Mouse (Mus musculus): Measurements from ENCODE around the gene Zfp296. TPM values are rescaled to one million over a fixed set of nuclear protein-coding genes. Genes with fewer than 3 reads are reported as not detected.

The Zfp296 gene
- polyA plus RNA-seq, 1 experiment = 3.3 TPM

DNA sequence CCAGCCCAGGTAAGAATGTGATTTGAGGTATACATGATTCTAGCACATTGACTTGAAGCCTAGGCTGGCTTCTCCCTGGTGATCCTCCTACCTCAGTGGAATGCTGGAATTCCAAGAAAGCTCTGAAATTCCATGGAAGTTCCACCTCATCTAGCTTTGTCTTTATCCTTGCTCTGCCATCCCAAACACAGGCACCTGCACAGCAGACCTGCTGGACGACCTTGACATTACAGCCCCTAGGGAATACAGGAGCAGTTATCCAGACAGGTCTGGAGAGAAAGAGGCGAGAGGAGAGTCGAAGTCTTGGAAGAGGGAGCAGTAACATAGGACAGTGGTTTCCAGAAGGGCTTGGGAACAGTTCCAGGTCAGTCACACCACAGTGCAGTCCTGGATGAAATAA, 7.4 kb upstream of the Zfp296 start:
- no peaks in the 10 kb centered on the region for H3K27me3 ChIP-seq (replicated peaks; ENCODE audit: control insufficient read depth, insufficient read depth, low read length)
- H3K4me3 ChIP-seq (ENCODE audit: insufficient read depth, low read depth, low read length) = no peak overlapping the region
- WGBS = 52% methylated on average over 3 of the region's 3 CpGs
- DNase-seq = no peak
- no peaks in the 10 kb centered on the region; the same call in 1 of the 2 replicates for H3K36me3 ChIP-seq (ENCODE audit: control insufficient read depth, insufficient read depth, low read length)
- TF ChIP-seq CTCF (conservative IDR thresholded peaks at IDR 0.05; ENCODE audit: insufficient read depth, insufficient read length, low read depth, low read length) (no peak), POLR2A (IDR thresholded peaks at IDR 0.05; ENCODE audit: low read depth, low read length) (no peak)
- H3K4me1 ChIP-seq (ENCODE audit: control insufficient read depth, insufficient read depth, low read length) = peaks cover 36% of the 10 kb centered on the region
- no peak overlapping the region for H3K27ac ChIP-seq (ENCODE audit: insufficient read depth, low read depth, low read length)

DNA sequence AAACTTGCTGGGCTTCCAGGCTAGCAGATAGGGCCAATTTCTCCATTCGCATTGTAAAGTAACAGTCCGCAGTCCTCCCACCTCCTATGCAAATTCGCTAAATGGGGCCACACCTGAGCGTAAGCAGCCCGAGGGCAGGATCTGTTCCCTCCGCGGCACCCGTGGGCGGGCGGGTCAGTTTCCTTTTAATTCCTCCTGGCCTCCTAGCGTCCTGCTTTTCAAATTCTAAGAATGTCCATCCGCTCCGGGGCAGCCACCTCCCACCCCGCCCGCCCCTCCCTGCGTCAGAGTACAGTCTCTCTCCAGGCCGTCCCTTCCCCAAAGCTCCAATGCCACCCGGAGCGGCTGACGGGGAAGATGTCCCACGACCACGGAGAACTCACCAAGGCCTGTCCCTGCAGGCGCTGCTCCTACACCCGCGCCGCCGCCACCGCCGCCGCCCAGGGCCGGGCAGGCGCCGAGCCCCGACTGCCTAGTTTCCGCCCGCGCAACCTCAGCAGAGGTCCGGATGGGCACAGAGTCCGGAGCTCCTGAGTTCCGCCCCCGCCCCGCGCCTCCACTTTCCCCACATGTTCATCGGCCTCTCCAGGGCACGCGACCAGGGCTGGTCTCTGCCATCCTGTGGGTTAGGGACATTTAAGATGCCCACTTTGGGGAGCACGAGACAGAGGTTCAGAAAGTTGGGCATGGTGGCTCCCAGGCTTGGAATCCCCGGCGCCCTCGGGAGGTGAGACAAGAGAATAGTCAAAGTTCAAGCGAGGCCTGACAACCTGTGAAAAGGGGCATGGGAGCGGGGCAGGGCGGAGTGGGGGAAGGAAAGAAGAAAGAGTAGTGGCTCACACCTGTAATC, 3.9 kb upstream of the Zfp296 start:
- Histone ChIP-seq H3K4me1 (ENCODE audit: control insufficient read depth, insufficient read depth, low read length) (peaks cover 25% of the 10 kb centered on the region), H3K27me3 (replicated peaks; ENCODE audit: control insufficient read depth, insufficient read depth, low read length) (no peaks in the 10 kb centered on the region), H3K4me3 (ENCODE audit: insufficient read depth, low read depth, low read length) (peak overlapping the region; percentile 92), H3K27ac (ENCODE audit: insufficient read depth, low read depth, low read length) (peak overlapping the region; percentile 93), H3K36me3 (ENCODE audit: control insufficient read depth, insufficient read depth, low read length) (no peaks in the 10 kb centered on the region; the same call in 1 of the 2 replicates)
- TF ChIP-seq CTCF (conservative IDR thresholded peaks at IDR 0.05; ENCODE audit: insufficient read depth, insufficient read length, low read depth, low read length) (no peak), POLR2A (IDR thresholded peaks at IDR 0.05; ENCODE audit: low read depth, low read length) (peak; percentile 76)
- peak; percentile 86 for DNase-seq
- under 1% methylated on average over 53 of the region's 53 CpGs for WGBS

DNA sequence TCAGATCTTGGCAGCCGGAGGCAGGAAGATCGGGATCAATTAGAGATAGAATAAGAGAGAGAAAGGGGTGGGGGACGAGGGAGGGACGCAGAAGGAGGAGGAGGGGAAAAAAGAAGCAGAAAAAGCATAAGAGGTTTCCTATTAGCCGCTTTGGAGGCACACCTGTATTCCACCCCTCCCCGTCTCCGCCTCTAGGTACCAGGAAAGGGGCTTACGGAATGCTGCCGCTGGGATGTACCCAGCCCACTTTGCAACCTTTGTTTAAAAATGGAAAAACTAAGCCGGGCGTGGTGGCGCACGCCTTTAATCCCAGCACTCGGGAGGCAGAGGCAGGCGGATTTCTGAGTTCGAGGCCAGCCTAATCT, 3.3 kb upstream of the Zfp296 start:
- Histone ChIP-seq H3K36me3 (ENCODE audit: control insufficient read depth, insufficient read depth, low read length) (no peaks in the 10 kb centered on the region; the same call in 1 of the 2 replicates), H3K27me3 (replicated peaks; ENCODE audit: control insufficient read depth, insufficient read depth, low read length) (no peaks in the 10 kb centered on the region), H3K4me3 (ENCODE audit: insufficient read depth, low read depth, low read length) (peak overlapping the region; percentile 92), H3K4me1 (ENCODE audit: control insufficient read depth, insufficient read depth, low read length) (peaks cover 25% of the 10 kb centered on the region), H3K27ac (ENCODE audit: insufficient read depth, low read depth, low read length) (peak overlapping the region; percentile 93)
- WGBS = 20% methylated on average over 16 of the region's 16 CpGs
- no peak for DNase-seq
- TF ChIP-seq POLR2A (IDR thresholded peaks at IDR 0.05; ENCODE audit: low read depth, low read length) = no peak

DNA sequence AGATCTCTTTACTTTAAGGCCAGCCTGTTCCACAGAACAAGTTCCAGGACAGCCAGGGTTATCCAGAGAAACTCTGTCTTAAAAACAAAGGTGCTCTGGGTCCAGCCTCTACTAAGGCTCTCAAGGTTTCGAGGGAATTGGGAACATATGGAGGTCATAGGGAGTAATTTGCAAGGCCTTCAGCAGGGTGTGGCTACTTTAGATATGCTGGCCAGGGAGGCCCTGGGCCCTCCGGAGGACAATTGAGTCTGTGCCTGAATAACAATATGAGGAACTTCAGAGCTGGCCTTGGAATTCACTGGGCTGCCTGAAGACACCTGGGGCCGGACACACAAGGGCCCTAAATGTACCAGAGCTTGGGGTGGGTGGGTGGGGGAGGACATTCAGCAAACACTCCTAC, 1.5 kb upstream of the Zfp296 start:
- no peaks in the 10 kb centered on the region for H3K27me3 ChIP-seq (replicated peaks; ENCODE audit: control insufficient read depth, insufficient read depth, low read length)
- 75% methylated on average over 3 of the region's 3 CpGs for WGBS
- TF ChIP-seq CTCF (conservative IDR thresholded peaks at IDR 0.05; ENCODE audit: insufficient read depth, insufficient read length, low read depth, low read length) (no peak), POLR2A (IDR thresholded peaks at IDR 0.05; ENCODE audit: low read depth, low read length) (no peak)
- H3K27ac ChIP-seq (ENCODE audit: insufficient read depth, low read depth, low read length) = no peak overlapping the region
- no peaks in the 10 kb centered on the region for H3K36me3 ChIP-seq (ENCODE audit: control insufficient read depth, insufficient read depth, low read length)
- no peak overlapping the region for H3K4me3 ChIP-seq (ENCODE audit: insufficient read depth, low read depth, low read length)
- DNase-seq = no peak
- H3K4me1 ChIP-seq (ENCODE audit: control insufficient read depth, insufficient read depth, low read length) = peaks cover 14% of the 10 kb centered on the region

DNA sequence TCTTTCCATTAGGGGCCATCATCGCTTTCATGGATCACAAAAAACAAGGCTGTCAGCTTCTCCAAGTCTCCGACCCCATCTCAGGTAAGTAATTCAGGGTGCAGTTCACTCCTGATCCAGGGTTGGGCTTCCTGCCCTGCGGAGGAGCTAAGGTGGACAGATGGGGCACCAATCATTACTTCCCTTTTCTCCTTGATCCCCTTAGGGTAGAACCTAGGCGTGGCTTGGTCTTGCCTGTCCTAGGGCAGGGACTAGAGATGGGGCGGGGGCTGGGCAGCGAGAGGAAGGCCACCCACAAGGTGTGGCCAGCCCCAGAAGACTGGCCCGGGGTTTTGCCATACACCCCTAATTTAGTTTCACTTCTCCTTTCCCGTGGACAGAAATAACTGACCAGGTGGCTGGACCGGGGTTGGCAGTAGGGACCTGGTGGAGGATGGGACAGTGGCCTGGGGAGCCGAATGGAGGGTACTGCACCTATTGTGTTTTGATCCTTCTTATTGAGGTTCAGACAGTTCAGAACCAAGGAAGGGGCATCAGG, 859 bp downstream of the Zfp296 start:
- TF ChIP-seq POLR2A (IDR thresholded peaks at IDR 0.05; ENCODE audit: low read depth, low read length) (no peak), CTCF (conservative IDR thresholded peaks at IDR 0.05; ENCODE audit: insufficient read depth, insufficient read length, low read depth, low read length) (no peak)
- DNase-seq = no peak
- no peak overlapping the region for H3K27ac ChIP-seq (ENCODE audit: insufficient read depth, low read depth, low read length)
- H3K36me3 ChIP-seq (ENCODE audit: control insufficient read depth, insufficient read depth, low read length) = no peaks in the 10 kb centered on the region
- WGBS = 22% methylated on average over 10 of the region's 10 CpGs
- H3K4me1 ChIP-seq (ENCODE audit: control insufficient read depth, insufficient read depth, low read length) = 0 out of 2 replicates have a peak, but pooled peaks cover 4% of the 10 kb centered on the region
- H3K4me3 ChIP-seq (ENCODE audit: insufficient read depth, low read depth, low read length) = peak overlapping the region; percentile 47
- H3K27me3 ChIP-seq (replicated peaks; ENCODE audit: control insufficient read depth, insufficient read depth, low read length) = no peaks in the 10 kb centered on the region

DNA sequence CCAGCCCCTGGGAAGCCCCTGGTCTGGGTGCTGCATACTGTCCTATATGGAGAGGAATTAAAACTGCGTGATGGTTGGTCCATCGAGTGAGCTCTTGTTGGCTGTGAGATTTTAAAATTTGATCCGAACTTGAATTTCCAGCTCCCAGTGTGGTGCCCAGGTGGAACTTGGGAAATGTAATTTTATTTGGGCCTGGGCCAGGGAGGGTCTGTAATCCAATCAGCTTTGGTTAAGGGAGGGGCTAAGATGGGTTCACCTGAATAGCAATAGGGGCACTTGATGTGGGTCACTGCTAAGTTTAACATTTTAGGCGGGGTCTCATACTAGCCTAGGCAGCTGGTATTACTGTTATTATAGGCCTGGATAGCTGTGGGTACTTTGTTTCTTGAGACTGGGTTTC, 1.3 kb downstream of the Zfp296 start:
- 0 out of 2 replicates have a peak, but pooled peaks cover 4% of the 10 kb centered on the region for H3K4me1 ChIP-seq (ENCODE audit: control insufficient read depth, insufficient read depth, low read length)
- H3K36me3 ChIP-seq (ENCODE audit: control insufficient read depth, insufficient read depth, low read length) = no peaks in the 10 kb centered on the region
- no peak for TF ChIP-seq CTCF (conservative IDR thresholded peaks at IDR 0.05; ENCODE audit: insufficient read depth, insufficient read length, low read depth, low read length)
- no peak for TF ChIP-seq POLR2A (IDR thresholded peaks at IDR 0.05; ENCODE audit: low read depth, low read length)
- H3K27me3 ChIP-seq (replicated peaks; ENCODE audit: control insufficient read depth, insufficient read depth, low read length) = no peaks in the 10 kb centered on the region
- no peak overlapping the region for H3K4me3 ChIP-seq (ENCODE audit: insufficient read depth, low read depth, low read length)
- 77% methylated on average over 4 of the region's 4 CpGs for WGBS
- DNase-seq = no peak
- no peak overlapping the region for H3K27ac ChIP-seq (ENCODE audit: insufficient read depth, low read depth, low read length)

DNA sequence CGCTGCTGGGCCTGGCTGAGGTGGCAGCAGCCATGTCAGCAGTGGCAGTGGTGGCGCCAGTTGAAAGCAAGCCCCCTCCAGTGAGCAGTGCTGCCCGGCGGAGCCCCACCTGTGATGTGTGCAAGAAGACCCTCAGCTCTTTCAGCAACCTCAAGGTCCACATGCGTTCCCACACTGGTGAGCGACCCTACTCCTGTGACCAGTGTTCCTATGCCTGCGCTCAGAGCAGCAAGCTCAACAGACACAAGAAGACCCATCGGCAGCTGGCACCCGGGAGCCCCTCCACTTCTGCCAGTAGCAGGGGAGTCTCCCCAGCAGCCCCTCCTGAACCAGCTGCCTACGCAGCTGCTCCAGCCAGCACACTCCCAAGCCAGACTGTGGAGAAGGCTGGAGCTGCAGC, 2.7 kb downstream of the Zfp296 start:
- Histone ChIP-seq H3K36me3 (ENCODE audit: control insufficient read depth, insufficient read depth, low read length) (no peaks in the 10 kb centered on the region), H3K4me1 (ENCODE audit: control insufficient read depth, insufficient read depth, low read length) (no peaks in the 10 kb centered on the region), H3K27me3 (replicated peaks; ENCODE audit: control insufficient read depth, insufficient read depth, low read length) (no peaks in the 10 kb centered on the region), H3K4me3 (ENCODE audit: insufficient read depth, low read depth, low read length) (no peak overlapping the region), H3K27ac (ENCODE audit: insufficient read depth, low read depth, low read length) (no peak overlapping the region)
- no peak for TF ChIP-seq POLR2A (IDR thresholded peaks at IDR 0.05; ENCODE audit: low read depth, low read length)
- no peak for TF ChIP-seq CTCF (conservative IDR thresholded peaks at IDR 0.05; ENCODE audit: insufficient read depth, insufficient read length, low read depth, low read length)
- DNase-seq = no peak
- WGBS = 91% methylated on average over 10 of the region's 10 CpGs

Measured in kidney, adult 2 months (tissue).